Mouse (Mus musculus) naive thymus-derived CD4-positive, alpha-beta T cell, adult 2 months (primary cell): ENCODE measurements around the gene Psrc1.

ENCODE experiments used
- DNase-seq: peaks from one replicate; pipeline ENCODE4 v3.0.0-alpha.2; 2011; ENCODE audit warnings: low read depth

Gene Psrc1

GRCm38 (mm10) chr3:108423844-108424801, 40.5 kb downstream of the Psrc1 start:
- peak; percentile 54 for DNase-seq

DNA sequence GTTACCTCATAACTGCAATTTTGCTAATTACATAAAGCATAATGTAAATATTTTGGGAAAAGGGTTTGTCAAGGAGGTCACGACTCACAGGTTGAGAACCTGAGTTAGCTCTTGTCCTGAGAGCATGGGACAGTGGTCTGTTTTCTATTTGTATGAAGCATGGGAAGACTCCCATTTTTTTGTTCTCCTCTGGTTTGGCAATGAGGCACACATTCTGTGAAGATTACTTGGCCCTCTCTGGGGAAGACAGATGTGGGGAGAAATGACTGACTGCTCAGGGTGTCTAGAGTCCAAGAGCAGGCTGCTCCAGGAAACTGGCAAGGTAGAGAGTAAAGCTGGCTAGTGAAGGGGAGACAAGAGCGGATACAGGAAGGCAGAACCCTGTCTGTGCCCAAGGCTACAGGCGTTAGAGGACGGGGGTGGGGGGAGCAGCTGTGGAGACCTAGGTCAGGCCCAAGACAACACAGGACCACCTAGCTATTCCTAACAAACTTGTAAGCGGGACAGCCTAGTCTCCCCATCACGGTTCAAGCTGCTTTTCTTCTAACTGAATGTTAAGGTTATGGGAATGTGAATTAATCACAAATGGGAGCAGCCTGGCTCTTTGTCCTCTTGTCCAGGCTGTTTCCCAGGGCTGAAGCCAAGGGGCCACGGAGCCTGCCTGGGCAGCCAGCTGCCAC, 41.4 kb downstream of the Psrc1 start:
- DNase-seq = no peak

DNA sequence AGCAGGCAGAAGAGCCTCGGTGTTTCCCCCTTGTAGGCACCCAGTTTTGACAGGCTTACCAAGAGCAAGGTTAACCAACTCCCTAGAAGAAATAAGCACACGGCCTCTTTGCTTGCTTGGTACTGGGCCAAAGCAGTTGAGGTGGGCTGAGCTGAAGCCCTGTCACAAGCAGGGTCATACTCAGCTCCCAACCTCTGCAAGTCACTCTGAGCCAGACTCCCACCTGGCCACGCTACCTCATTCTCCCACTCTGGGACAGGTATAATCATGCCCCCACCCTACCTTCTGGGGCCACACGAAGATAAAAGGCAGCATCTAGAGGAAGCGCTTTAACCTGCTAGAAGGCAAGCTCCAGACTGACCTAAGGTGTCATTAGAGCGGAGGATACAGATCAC, 42.0 kb downstream of the Psrc1 start:
- no peak for DNase-seq

- no peak for DNase-seq
Observed at GRCm38 (mm10) chr3:108432542-108433187, 49.0 kb downstream of the Psrc1 start.

- no peak for DNase-seq
Observed at GRCm38 (mm10) chr3:108433188-108433880, 49.7 kb downstream of the Psrc1 start.

DNA sequence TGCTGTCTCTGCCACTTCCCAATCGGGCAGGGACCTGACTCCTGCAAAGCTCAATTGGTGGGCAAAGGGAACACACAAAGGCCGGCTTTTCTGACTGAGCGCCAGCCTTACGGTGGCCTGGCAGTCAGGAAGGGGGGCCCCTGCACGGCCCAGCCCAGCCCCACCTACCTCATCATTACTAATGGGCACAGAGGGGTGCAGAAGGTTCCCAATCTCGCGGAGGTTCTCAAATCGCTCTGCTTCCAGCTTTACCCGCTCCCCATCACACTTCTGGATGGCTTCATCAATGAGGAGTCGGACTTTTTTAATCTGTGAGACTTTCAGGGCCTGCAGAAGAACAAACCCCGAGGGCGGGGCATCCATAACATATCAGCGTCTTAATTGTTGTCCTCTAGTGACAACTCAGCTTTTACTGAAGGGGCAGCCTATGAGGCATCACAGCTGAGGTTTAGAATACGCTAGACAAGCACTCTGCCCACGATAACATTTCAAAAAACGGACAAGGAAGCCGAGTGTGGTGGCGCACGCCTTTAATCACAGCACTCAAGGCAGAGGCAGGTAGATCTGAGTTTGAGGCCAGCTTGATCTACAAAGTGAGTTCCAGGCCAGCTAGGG, 50.3 kb downstream of the Psrc1 start:
- DNase-seq = no peak

GRCm38 (mm10) chr3:108435701-108436379, 52.2 kb downstream of the Psrc1 start:
- DNase-seq = no peak

GRCm38 (mm10) chr3:108436380-108436714, 52.7 kb downstream of the Psrc1 start:
- no peak for DNase-seq
